Mouse (Mus musculus) kidney, adult 2 months (tissue): ENCODE results near the gene Tmem190.

Source experiments
- CTCF ChIP-seq: fragments of 200-500 bp; conservative IDR thresholded peaks from 2 replicates; pipeline ENCODE4 v1.5.1; 2011; ENCODE audit warnings: low read depth, mild to moderate bottlenecking, control low read depth, low read length, moderate library complexity, mixed read lengths; ENCODE audit not compliant: insufficient read depth, insufficient read length
- POLR2A ChIP-seq: fragments of 200-500 bp; IDR thresholded peaks from one replicate; pipeline ENCODE4 v1.6.1; 2011; ENCODE audit warnings: low read depth, low read length, control low read depth

- TF ChIP-seq CTCF = no peak
- TF ChIP-seq POLR2A = no peak
These were observed 607 bp upstream of the Tmem190 start for GRCm38 (mm10) chr7:4782130-4782529.
